Mouse (Mus musculus) midbrain, embryonic 16.5 days (tissue): ENCODE data around the gene Abraxas1. TPM values are rescaled to one million over a fixed set of nuclear protein-coding genes. Genes with fewer than 3 reads are reported as not detected.
A peak's percentile ranks its signal among the peaks of the same experiment; 100 is the strongest.

Source experiments
- ATAC-seq: fragments of 200-750 bp; cut with Nextera tagmentation; 2 replicates; pipeline ENCODE4 v1.8.0; 2017; ENCODE audit warnings: moderate TSS enrichment
- H3K27ac ChIP-seq: fragments of 300-500 bp; sonication (generic); 2 replicates; pipeline ENCODE4 v1.5.1; 2014; ENCODE audit warnings: mild to moderate bottlenecking, low read length, mixed read lengths
- H3K27me3 ChIP-seq: fragments of 300-500 bp; sonication (generic); 2 replicates; pipeline ENCODE4 v1.6.1; 2014; ENCODE audit warnings: low read depth, low read length, mixed read lengths; ENCODE audit not compliant: control insufficient read depth, insufficient read depth
- H3K36me3 ChIP-seq: fragments of 300-500 bp; sonication (generic); 2 replicates; pipeline ENCODE4 v1.6.1; 2014; ENCODE audit warnings: mild to moderate bottlenecking, low read length, moderate library complexity, mixed read lengths; ENCODE audit not compliant: control insufficient read depth, insufficient read depth
- H3K4me1 ChIP-seq: fragments of 300-500 bp; sonication (generic); 2 replicates; pipeline ENCODE4 v1.6.1; 2014; ENCODE audit warnings: mild to moderate bottlenecking, low read length, mixed read lengths; ENCODE audit not compliant: control insufficient read depth, insufficient read depth
- H3K4me2 ChIP-seq: fragments of 300-500 bp; sonication (generic); 2 replicates; pipeline ENCODE4 v1.6.1; 2014; ENCODE audit warnings: mild to moderate bottlenecking, low read length, mixed read lengths
- H3K4me3 ChIP-seq: fragments of 300-500 bp; sonication (generic); 2 replicates; pipeline ENCODE4 v1.5.1; 2014; ENCODE audit warnings: low read depth, mild to moderate bottlenecking, low read length, moderate library complexity, mixed read lengths
- H3K9ac ChIP-seq: fragments of 300-500 bp; sonication (generic); 2 replicates; pipeline ENCODE4 v1.6.1; 2014; ENCODE audit warnings: low read depth, low read length, mixed read lengths
- H3K9me3 ChIP-seq: fragments of 300-500 bp; sonication (generic); replicated peaks from 2 replicates; pipeline ENCODE4 v1.6.1; 2014; ENCODE audit warnings: mild to moderate bottlenecking, low read length, mixed read lengths; ENCODE audit not compliant: control insufficient read depth, poor library complexity, severe bottlenecking
- WGBS: fragments of 180-500 bp; shearing (Covaris S2); extraction: QIAGEN DNeasy Blood & Tissue Kit; methylation state at CpG from one replicate; pipeline ENCODE4 v1.1.7; 2014; 5-methylcytosine and 5-hydroxymethylcytosine counted together
- polyA plus RNA-seq: library from polyadenylated mRNA; unstranded; fragments of >200 nt; fragmentation: Nextera tagmentation; extraction: Ambion mirVana; gene quantifications from 2 replicates; pipeline ENCODE4 v1.2.1, GENCODE M21; 2015

The Abraxas1 gene
- polyA plus RNA-seq: 12.0 and 17.1 TPM in 2 replicates

DNA sequence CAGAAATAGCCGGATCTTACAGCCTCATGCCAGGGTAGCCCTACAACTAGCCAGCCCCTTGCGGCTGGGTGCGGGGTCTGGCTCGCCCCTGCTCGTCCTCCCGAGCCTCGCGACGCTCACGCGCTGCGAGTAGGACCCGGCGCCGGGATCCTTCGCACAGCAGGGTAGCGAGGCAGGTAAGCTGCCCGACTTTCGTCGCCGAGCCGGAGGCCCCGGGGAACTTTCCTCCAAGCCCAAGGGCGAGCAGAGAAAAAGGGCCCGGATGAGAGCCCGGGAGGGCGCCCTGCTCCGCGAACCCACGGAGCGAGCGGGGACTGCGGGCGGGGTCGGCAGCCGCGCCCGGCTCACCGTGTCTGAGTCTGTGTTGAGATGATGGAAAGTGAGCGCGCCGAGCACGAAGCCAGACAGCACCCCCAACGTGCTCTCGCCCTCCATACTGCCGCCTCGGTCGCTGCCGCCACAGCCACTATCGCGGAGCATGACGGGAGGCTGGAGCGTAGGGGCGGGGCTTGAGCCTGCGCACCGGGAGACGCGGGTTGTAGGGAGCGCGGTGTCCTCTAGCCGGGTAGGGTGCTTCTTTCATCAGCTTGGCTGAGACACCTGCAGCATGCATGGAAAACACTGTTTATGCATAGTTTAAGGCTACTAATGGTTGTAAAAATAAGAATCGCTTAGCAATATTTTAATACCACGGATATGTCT, at the start of gene Abraxas1:
Gene Abraxas1 (minus strand): TSS at position 483 of the 702 bp plus-strand sequence.
- H3K4me3 ChIP-seq: peak within 1 kb of the TSS; percentile 62
- peak within 1 kb of the TSS; percentile 95 for H3K4me2 ChIP-seq
- H3K27ac ChIP-seq: peak within 1 kb of the TSS; percentile 74
- H3K27me3 ChIP-seq: no peaks in the 10 kb centered on the region
- H3K4me1 ChIP-seq: peaks cover 9% of the 10 kb centered on the region
- under 1% methylated on average over 63 of the region's 63 CpGs for WGBS
- peak; percentile 99 for ATAC-seq
- 0 out of 2 replicates have a peak, but pooled peaks cover 2% of the 10 kb centered on the region for H3K36me3 ChIP-seq
- H3K9me3 ChIP-seq: no peaks in the 10 kb centered on the region
- H3K9ac ChIP-seq: peak within 1 kb of the TSS; percentile 78

DNA sequence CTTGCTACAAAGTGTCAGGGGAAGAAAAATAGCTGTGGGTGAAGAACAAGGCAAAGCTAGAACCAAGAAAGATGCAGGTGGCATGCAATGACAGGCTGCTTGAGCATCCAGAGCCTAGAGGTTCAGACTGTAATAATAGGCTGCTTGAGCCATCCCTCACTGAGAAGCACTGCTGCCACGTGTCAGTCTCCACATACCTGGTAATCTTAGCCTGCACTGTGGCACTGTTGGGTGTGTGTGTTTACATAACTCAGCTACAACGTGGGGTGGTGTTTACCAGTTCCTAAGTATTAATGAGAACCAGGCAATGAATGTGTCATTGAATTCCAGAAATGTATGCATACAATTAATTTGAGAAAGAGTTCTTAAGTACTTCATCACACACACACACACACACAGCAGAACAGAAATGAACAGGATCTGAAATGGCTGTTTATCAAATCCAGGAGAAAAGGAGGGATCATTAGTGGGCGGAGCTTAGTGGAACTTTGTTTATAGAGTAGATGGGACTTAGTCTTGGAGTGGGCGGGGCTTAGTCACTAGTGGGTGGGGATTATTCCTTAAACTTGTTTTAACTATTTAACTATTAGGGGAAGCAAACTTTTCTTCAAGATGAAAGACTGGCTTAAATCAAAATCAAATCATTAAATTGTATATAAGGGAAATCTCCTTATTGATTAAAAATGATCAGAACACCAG, 48.6 kb upstream of the Abraxas1 start:
- H3K36me3 ChIP-seq: no peaks in the 10 kb centered on the region
- no peak overlapping the region for H3K4me2 ChIP-seq
- H3K9ac ChIP-seq: no peak overlapping the region
- no peaks in the 10 kb centered on the region for H3K9me3 ChIP-seq
- WGBS: 75% methylated on average over 4 of the region's 4 CpGs
- H3K27ac ChIP-seq: no peak overlapping the region
- H3K27me3 ChIP-seq: no peaks in the 10 kb centered on the region
- no peaks in the 10 kb centered on the region for H3K4me1 ChIP-seq
- no peak overlapping the region for H3K4me3 ChIP-seq
- ATAC-seq: no peak

DNA sequence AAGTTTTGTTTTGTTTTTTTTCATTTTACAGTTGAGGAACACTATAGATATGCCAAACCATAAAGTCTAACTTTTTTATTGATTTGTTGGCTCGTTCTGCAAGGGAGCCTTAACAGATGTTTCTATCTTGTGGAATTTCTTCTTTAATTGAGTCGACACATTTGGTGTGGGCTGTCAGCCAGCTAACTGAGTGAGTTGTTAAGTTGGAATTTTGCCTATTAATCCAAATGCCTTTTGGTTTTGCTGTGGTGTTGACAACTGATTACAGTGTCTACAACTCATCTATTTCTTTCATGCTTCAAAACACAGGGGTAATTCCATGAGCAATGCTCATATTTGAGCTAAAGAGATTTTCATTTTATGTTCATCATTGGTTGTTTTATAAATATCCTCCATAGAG, 45.4 kb upstream of the Abraxas1 start:
- no peak for ATAC-seq
- 75% methylated on average over 2 of the region's 2 CpGs for WGBS
- Histone ChIP-seq H3K4me2 (no peak overlapping the region), H3K9ac (no peak overlapping the region), H3K36me3 (no peaks in the 10 kb centered on the region), H3K4me3 (no peak overlapping the region), H3K9me3 (no peaks in the 10 kb centered on the region), H3K27ac (no peak overlapping the region), H3K4me1 (no peaks in the 10 kb centered on the region), H3K27me3 (no peaks in the 10 kb centered on the region)

DNA sequence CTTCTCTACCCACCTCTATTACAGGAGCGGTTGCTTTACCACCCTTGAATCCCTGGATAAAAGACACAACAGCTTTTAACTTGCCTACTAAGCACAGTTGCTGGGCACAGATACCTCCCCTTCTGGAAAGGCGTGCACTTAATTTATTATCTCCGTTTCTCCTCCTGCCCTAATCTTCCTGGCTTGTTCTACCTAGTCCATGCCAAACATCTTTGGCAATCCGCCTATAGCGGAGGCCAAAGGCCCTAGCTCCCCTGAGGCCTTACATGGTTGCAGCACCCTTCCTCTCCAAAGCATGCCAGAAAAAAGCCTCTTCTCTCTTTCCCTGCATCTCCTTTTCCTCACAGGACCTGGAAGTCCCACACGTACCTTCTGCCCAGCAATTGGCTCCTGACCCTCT, 43.7 kb upstream of the Abraxas1 start:
- Histone ChIP-seq H3K9ac (no peak overlapping the region), H3K4me2 (no peak overlapping the region), H3K4me3 (no peak overlapping the region), H3K4me1 (no peaks in the 10 kb centered on the region), H3K27me3 (no peaks in the 10 kb centered on the region), H3K27ac (no peak overlapping the region), H3K9me3 (no peaks in the 10 kb centered on the region), H3K36me3 (no peaks in the 10 kb centered on the region)
- WGBS: 90% methylated on average over 6 of the region's 6 CpGs
- no peak for ATAC-seq

DNA sequence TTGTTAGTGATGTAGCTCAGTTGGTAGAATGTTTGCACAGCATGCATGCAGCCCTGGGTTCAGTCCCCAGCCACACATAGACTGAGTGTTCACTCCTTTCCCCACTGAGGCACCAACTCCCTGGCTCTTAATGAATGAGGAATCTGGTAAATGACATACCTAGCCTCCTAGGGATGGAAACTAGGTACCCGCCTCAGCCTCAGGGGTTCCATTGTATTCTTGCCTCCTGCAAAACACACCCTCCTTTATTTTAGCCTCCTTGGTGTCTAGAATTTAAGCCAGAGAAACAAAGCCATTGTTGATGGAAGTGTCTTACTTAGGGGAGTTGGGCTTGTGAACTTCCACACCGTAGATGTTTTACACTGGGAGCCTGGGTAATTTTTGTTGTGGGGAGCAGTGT, 42.3 kb upstream of the Abraxas1 start:
- Histone ChIP-seq H3K4me2 (no peak overlapping the region), H3K27ac (no peak overlapping the region), H3K4me3 (no peak overlapping the region), H3K9ac (no peak overlapping the region), H3K9me3 (no peaks in the 10 kb centered on the region), H3K36me3 (no peaks in the 10 kb centered on the region), H3K4me1 (no peaks in the 10 kb centered on the region), H3K27me3 (no peaks in the 10 kb centered on the region)
- ATAC-seq: no peak
- WGBS: 65% methylated on average over 2 of the region's 2 CpGs

DNA sequence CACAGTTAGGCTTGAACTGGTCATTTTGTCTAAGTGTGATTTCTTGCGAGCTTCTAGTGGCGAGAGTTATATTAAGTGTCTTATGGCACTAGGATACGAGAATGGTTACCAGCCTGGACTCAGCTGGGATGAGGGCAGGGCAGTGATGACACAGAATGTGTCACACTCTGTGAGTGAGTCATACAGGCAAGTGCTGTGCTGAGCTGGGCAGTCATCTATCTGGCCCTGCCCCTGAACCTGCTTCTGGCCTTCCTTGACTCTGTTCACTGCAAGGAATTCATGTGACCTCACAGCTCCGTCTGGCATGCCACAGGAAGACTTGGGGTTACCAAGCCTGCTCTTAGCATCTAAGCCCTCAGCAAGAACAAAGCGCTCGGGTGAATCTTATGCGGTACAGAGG, 41.0 kb upstream of the Abraxas1 start:
- no peak overlapping the region for H3K4me3 ChIP-seq
- no peak for ATAC-seq
- H3K27me3 ChIP-seq: no peaks in the 10 kb centered on the region
- no peaks in the 10 kb centered on the region for H3K36me3 ChIP-seq
- WGBS: 85% methylated on average over 7 of the region's 7 CpGs
- no peaks in the 10 kb centered on the region for H3K4me1 ChIP-seq
- no peak overlapping the region for H3K4me2 ChIP-seq
- no peaks in the 10 kb centered on the region for H3K9me3 ChIP-seq
- H3K27ac ChIP-seq: no peak overlapping the region
- no peak overlapping the region for H3K9ac ChIP-seq

DNA sequence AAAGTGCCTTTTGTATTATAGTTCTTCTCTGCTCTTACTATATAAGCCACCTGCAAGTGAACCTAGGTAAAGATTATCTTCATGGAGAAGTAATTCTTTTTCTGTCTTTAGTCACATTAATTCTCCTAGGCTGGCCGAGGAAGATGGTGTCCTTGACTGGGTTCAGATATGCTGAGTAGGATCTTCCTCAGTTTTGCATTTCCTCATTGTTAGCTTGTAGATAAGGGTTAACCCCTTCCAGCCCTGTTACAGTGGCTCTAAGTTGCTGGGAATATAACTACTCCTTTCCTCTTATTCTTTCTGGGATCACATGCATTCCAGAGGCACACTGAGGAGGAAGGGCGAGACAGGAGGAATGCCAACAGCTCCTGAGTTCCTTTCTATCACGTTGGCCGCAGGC, 40.4 kb upstream of the Abraxas1 start:
- Histone ChIP-seq H3K4me2 (no peak overlapping the region), H3K4me3 (no peak overlapping the region)

DNA sequence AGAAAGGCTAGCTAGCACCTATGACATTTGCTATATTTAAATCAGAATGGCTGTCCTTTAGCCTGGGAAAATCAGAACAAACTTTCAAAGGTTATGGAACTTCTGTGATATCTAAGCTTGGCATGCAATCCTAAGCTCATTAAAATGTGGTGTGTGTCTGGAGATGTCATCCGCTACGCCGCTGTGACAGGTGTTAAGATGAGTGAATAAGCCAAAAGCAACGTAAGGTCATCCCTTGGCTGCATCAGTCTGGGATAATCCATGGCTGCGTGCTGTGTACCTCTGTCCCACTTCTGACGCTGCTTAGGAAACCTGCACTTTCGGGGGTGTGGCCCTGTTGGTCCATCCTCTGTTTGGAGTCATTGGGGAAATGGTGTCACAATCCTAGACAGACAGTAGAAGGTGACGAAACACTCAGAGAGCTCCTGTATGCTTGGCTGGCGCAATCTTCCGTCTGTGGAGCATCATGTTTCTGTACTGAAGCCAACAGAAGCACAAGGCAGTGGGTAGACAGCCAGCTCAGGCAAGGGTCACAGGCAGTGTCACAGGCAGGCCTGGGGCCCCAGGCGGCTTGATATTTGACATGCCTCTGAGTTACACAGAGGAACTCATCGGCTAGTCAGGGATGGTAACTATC, 39.8 kb upstream of the Abraxas1 start:
- H3K4me2 ChIP-seq: no peak overlapping the region
- WGBS: 82% methylated on average over 12 of the region's 12 CpGs
- no peaks in the 10 kb centered on the region for H3K36me3 ChIP-seq
- no peak for ATAC-seq
- H3K4me1 ChIP-seq: no peaks in the 10 kb centered on the region
- H3K9me3 ChIP-seq: no peaks in the 10 kb centered on the region
- no peak overlapping the region for H3K27ac ChIP-seq
- H3K9ac ChIP-seq: no peak overlapping the region
- no peaks in the 10 kb centered on the region for H3K27me3 ChIP-seq
- no peak overlapping the region for H3K4me3 ChIP-seq

More for the DNA sequence above, 40.4 kb upstream of the Abraxas1 start:
- Histone ChIP-seq H3K9ac (no peak overlapping the region), H3K36me3 (no peaks in the 10 kb centered on the region), H3K9me3 (no peaks in the 10 kb centered on the region), H3K27ac (no peak overlapping the region), H3K4me1 (no peaks in the 10 kb centered on the region), H3K27me3 (no peaks in the 10 kb centered on the region)
- ATAC-seq: no peak
- WGBS: 63% methylated on average over 4 of the region's 4 CpGs

DNA sequence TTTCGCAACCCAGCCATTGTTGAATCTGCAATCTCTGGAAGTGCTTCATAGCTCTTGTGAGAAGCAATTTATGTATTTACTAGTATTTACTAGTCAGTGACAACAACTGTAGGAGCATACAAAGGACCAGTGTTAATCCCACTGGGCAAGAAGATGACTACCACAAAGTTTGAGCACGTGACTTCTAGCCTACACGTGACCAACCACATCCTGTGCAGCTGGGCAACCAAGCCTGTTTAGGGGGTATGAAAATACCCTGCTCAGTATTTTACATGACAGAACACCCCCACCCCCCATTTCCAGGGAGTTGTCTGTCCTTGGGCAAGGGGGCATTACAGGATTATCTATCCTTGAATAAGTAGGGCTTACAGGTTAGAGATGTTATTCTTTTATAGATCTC, 35.8 kb upstream of the Abraxas1 start:
- 88% methylated on average over 3 of the region's 3 CpGs for WGBS
- H3K27ac ChIP-seq: no peak overlapping the region
- no peaks in the 10 kb centered on the region for H3K27me3 ChIP-seq
- ATAC-seq: no peak
- no peaks in the 10 kb centered on the region for H3K4me1 ChIP-seq
- no peak overlapping the region for H3K4me3 ChIP-seq
- H3K4me2 ChIP-seq: no peak overlapping the region
- no peak overlapping the region for H3K9ac ChIP-seq
- H3K36me3 ChIP-seq: no peaks in the 10 kb centered on the region
- H3K9me3 ChIP-seq: no peaks in the 10 kb centered on the region
